Mouse (Mus musculus): Measurements from ENCODE around the gene Smoc2. TPM values are rescaled to one million over a fixed set of nuclear protein-coding genes. Genes with fewer than 3 reads are reported as not detected.

The Smoc2 gene
- polyA plus RNA-seq, 1 experiment from 2014 or later: 3.0 TPM

DNA sequence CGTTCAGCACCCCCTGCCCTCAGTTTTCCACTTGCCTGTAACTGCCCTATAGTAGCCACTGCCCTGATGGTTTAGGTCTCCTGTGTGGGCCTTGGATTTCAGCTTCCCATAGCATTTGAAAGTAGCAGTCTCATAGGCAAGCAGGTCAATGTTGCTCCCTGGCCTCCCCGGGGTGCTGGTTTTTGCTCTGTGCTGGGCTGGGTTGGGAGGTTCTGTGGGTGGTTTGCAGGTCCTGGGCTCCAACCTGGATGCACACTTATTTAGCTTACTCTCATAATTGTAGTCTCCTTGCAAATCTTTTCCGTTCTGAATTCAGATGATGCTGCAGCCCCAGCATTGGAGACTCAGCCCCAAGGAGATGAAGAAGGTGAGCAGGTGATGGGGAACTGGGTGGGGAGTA lies 67.6 kb downstream of the Smoc2 start:
- H3K27me3 ChIP-seq (ENCODE audit: control insufficient read depth, insufficient read depth, low read depth, low read length): no peaks in the 10 kb centered on the region
- ATAC-seq: no peak
- H3K4me3 ChIP-seq (ENCODE audit: low read depth, low read length): no peak overlapping the region
- no peak overlapping the region for H3K27ac ChIP-seq (ENCODE audit: low read length)
- no peak overlapping the region for H3K4me2 ChIP-seq (ENCODE audit: low read length)
- no peak overlapping the region for H3K9ac ChIP-seq (ENCODE audit: low read depth, low read length)
- no peaks in the 10 kb centered on the region for H3K4me1 ChIP-seq (ENCODE audit: control insufficient read depth, insufficient read depth, low read length)
- WGBS: 81% methylated on average over 3 of the region's 3 CpGs
- H3K36me3 ChIP-seq (ENCODE audit: control insufficient read depth, insufficient read depth, low read length): no peaks in the 10 kb centered on the region
- no peaks in the 10 kb centered on the region for H3K9me3 ChIP-seq (replicated peaks; ENCODE audit: control insufficient read depth, low read length, poor library complexity, severe bottlenecking)

DNA sequence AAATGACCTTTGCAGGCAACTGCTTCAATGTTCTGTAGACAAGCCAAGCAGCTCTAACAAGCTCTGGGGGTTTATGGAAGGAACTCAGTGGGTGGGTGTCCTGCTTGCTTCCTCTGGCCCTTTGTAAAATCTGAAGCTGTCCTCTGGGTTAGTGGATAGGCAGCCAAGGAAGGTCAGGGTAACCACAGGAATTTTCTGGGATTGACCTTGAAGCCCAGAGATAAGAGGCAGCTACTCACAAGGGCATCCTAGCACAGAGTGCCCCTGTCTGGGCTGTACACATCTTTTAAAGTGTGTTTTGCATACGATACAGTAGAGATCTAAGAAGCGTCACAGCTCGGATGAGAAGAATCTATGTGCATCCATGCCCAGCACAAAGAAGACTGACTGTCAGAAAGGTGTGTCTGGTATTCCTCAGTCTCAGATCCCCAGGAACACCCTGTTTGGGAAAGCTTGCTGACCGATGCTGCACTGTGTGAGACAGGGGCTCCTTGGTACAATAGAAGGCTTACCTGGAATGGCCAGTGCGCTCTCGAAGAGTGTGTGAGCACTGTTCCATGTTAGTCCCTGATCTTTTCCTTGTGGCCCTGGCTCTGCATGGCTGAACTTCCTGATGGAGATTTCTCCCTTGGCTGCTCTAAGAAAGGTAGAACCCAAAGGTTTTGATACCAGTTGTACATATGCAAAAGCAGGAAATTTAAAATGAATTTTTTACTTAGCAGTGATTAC lies 69.9 kb downstream of the Smoc2 start:
- no peak for ATAC-seq
- Histone ChIP-seq H3K4me1 (ENCODE audit: control insufficient read depth, insufficient read depth, low read length) (no peaks in the 10 kb centered on the region), H3K4me3 (ENCODE audit: low read depth, low read length) (no peak overlapping the region), H3K27me3 (ENCODE audit: control insufficient read depth, insufficient read depth, low read depth, low read length) (no peaks in the 10 kb centered on the region), H3K9ac (ENCODE audit: low read depth, low read length) (no peak overlapping the region), H3K9me3 (replicated peaks; ENCODE audit: control insufficient read depth, low read length, poor library complexity, severe bottlenecking) (no peaks in the 10 kb centered on the region), H3K27ac (ENCODE audit: low read length) (no peak overlapping the region), H3K4me2 (ENCODE audit: low read length) (no peak overlapping the region), H3K36me3 (ENCODE audit: control insufficient read depth, insufficient read depth, low read length) (no peaks in the 10 kb centered on the region)
- 81% methylated on average over 6 of the region's 6 CpGs for WGBS

DNA sequence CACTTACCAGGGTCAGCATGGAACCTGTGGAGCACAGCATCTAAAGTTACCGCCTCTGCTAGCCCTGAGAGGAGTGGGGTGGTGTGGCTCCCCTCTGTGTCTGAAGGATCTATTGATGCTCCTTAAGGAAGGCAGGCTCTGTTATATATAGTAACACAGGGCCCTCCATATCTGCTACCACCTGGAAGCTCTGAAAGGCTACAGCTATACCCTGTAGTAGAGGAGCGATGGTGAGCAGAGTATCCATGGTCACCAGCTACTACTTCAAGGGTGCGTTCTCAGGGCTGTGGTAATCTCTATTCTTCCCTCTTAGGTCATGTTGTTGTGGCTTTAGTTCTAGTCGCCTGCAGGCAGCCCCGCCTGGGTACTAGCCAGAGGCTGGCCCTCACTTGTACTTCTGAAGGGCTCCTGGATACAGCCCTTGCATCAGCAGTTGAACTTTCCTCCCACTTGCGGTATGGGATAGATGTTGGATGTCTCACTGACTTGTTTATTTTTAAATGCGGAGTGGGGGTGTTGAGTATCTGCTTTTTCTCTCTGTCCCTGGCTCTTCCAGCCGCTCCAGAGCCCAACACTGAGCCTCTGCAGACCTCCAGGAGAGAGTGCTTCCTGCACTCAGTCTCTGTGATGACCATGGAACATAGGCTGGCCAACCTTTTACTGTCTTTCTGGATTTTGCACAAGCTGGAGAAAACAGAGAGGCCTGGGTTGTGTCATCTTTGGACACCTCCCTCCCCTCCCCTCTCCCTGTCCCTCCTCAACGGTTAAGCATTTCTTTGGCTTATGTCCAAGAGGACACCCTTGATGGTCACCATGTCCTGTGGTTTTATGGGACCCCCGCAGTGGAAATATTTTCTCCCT lies 74.1 kb downstream of the Smoc2 start:
- no peak for ATAC-seq
- Histone ChIP-seq H3K4me1 (ENCODE audit: control insufficient read depth, insufficient read depth, low read length) (no peaks in the 10 kb centered on the region), H3K27me3 (ENCODE audit: control insufficient read depth, insufficient read depth, low read depth, low read length) (no peaks in the 10 kb centered on the region), H3K27ac (ENCODE audit: low read length) (no peak overlapping the region), H3K4me3 (ENCODE audit: low read depth, low read length) (no peak overlapping the region), H3K36me3 (ENCODE audit: control insufficient read depth, insufficient read depth, low read length) (no peaks in the 10 kb centered on the region), H3K9ac (ENCODE audit: low read depth, low read length) (no peak overlapping the region), H3K9me3 (replicated peaks; ENCODE audit: control insufficient read depth, low read length, poor library complexity, severe bottlenecking) (no peaks in the 10 kb centered on the region), H3K4me2 (ENCODE audit: low read length) (no peak overlapping the region)
- 87% methylated on average over 10 of the region's 10 CpGs for WGBS

DNA sequence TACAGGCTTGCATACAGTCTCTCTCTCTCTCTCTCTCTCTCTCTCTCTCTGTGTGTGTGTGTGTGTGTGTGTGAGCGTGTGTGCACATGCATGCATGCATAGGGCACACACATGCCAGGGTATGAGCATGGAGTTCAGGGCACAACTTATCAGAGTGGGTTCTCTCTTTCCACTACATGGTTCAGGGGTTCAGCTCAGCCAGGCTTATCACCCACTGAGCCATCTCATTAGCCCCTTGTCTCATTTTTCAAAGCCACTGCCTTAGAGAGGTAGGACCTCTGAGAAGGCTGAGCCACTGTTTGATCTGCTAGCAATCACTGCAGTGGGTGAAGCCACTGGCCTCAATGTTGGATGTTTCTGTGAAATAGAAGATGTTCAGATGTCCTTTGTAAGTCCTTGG lies 82.2 kb downstream of the Smoc2 start:
- WGBS: 100% methylated on average over 1 of the region's 1 CpGs
- no peaks in the 10 kb centered on the region for H3K27me3 ChIP-seq (ENCODE audit: control insufficient read depth, insufficient read depth, low read depth, low read length)

DNA sequence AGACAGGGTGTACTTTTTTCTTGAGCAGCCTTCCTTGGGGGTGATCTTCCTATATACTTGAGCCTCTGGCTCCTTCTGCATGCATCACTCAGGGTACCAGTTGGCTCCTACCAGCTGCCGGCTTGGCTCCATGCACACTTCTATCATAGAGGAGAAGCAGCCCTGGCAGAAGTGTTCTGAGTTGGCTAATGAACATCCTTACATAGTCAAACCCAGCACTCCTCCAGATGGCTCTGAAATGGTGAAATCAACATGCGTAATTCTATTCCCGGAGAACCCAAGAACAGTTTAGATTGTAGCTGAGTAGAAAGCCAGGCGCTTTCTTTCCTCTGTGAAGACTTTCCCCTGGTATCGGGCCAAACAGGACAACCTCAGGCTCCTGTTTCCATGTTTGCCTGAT lies 91.2 kb downstream of the Smoc2 start:
- H3K4me3 ChIP-seq (ENCODE audit: low read depth, low read length): no peak overlapping the region
- WGBS: 94% methylated on average over 5 of the region's 5 CpGs

More for the DNA sequence above, 82.2 kb downstream of the Smoc2 start:
- no peak overlapping the region for H3K27ac ChIP-seq (ENCODE audit: low read length)
- no peak overlapping the region for H3K4me2 ChIP-seq (ENCODE audit: low read length)
- no peak for ATAC-seq
- no peak overlapping the region for H3K4me3 ChIP-seq (ENCODE audit: low read depth, low read length)
- no peaks in the 10 kb centered on the region for H3K36me3 ChIP-seq (ENCODE audit: control insufficient read depth, insufficient read depth, low read length)
- H3K4me1 ChIP-seq (ENCODE audit: control insufficient read depth, insufficient read depth, low read length): no peaks in the 10 kb centered on the region
- no peak overlapping the region for H3K9ac ChIP-seq (ENCODE audit: low read depth, low read length)
- H3K9me3 ChIP-seq (replicated peaks; ENCODE audit: control insufficient read depth, low read length, poor library complexity, severe bottlenecking): no peaks in the 10 kb centered on the region

DNA sequence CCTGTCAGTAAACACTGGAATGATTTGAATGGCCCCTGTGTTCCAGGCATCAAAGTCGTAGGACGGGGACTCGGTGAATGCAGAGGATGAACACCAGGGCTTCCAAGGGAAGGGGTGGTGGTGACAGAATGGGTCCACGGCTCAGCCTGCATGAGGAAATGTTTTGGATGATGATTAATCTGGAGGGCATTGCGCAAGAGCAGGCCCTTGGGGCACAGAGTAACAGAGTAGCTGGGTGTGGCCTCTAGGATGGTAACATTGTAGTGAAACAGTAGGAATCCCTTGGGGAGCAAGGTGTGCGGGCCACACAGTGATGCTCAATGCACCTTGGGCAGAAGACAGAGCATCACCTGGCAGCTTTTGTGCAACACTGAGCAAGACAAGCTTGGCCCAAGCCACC lies 92.3 kb downstream of the Smoc2 start:
- 0 out of 2 replicates have a peak, but pooled peaks have one; percentile 11 for ATAC-seq
- WGBS: 90% methylated on average over 6 of the region's 6 CpGs
- H3K9ac ChIP-seq (ENCODE audit: low read depth, low read length): no peak overlapping the region

More for the DNA sequence above, 91.2 kb downstream of the Smoc2 start:
- no peak overlapping the region for H3K27ac ChIP-seq (ENCODE audit: low read length)
- H3K36me3 ChIP-seq (ENCODE audit: control insufficient read depth, insufficient read depth, low read length): no peaks in the 10 kb centered on the region
- H3K4me1 ChIP-seq (ENCODE audit: control insufficient read depth, insufficient read depth, low read length): peaks cover 8% of the 10 kb centered on the region
- no peaks in the 10 kb centered on the region for H3K27me3 ChIP-seq (ENCODE audit: control insufficient read depth, insufficient read depth, low read depth, low read length)
- no peak overlapping the region for H3K9ac ChIP-seq (ENCODE audit: low read depth, low read length)
- no peak for ATAC-seq
- H3K9me3 ChIP-seq (replicated peaks; ENCODE audit: control insufficient read depth, low read length, poor library complexity, severe bottlenecking): no peaks in the 10 kb centered on the region
- H3K4me2 ChIP-seq (ENCODE audit: low read length): no peak overlapping the region

DNA sequence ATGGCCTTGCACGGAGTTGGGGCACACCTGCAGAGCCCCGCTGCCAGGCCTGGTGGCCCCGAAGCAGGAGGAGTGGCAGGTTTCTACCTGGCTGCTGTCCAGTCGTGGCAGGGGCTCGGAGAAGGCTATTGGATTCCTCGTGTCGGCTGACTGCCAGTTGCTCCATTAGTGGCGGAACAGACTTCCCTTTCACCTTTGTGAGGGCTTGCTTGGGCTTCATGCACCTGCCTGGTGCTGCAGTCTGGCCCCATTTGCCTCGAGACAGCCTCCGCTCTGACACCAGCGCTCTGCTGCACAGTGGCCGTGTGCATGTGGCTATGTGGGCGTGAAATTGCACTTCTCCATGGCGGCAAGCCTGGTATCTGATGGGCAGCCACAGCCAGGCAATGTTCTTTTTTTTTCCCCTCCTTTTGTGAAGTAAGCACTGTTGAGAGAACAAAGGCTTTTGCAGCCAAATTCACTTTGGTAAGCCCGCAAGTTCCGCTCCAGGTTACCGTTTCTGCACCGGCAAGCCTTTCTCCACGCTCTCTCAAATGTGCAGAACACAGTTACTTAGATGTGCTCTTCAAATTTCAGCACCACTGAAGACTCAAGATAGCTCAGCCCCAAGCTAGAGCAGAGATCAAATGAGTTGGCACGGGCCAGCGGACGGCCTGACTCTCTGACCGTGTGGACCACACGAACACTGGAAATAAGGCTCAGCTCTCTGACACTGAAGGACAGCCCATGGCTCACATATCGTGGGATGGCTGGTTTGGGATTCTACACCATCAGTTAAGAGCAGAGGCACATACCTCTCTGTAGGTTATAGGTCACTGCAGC lies 93.2 kb downstream of the Smoc2 start:
- Histone ChIP-seq H3K27ac (ENCODE audit: low read length) (no peak overlapping the region), H3K9ac (ENCODE audit: low read depth, low read length) (no peak overlapping the region; the same call in 1 of the 2 replicates), H3K27me3 (ENCODE audit: control insufficient read depth, insufficient read depth, low read depth, low read length) (no peaks in the 10 kb centered on the region), H3K4me1 (ENCODE audit: control insufficient read depth, insufficient read depth, low read length) (peaks cover 8% of the 10 kb centered on the region), H3K4me2 (ENCODE audit: low read length) (peak overlapping the region; percentile 42), H3K4me3 (ENCODE audit: low read depth, low read length) (no peak overlapping the region), H3K9me3 (replicated peaks; ENCODE audit: control insufficient read depth, low read length, poor library complexity, severe bottlenecking) (no peaks in the 10 kb centered on the region), H3K36me3 (ENCODE audit: control insufficient read depth, insufficient read depth, low read length) (no peaks in the 10 kb centered on the region)
- peak; percentile 77 for ATAC-seq
- 51% methylated on average over 25 of the region's 25 CpGs for WGBS

More for the DNA sequence above, 92.3 kb downstream of the Smoc2 start:
- no peak overlapping the region for H3K4me2 ChIP-seq (ENCODE audit: low read length)
- no peaks in the 10 kb centered on the region for H3K9me3 ChIP-seq (replicated peaks; ENCODE audit: control insufficient read depth, low read length, poor library complexity, severe bottlenecking)
- H3K27ac ChIP-seq (ENCODE audit: low read length): no peak overlapping the region
- no peak overlapping the region for H3K4me3 ChIP-seq (ENCODE audit: low read depth, low read length)
- peaks cover 8% of the 10 kb centered on the region for H3K4me1 ChIP-seq (ENCODE audit: control insufficient read depth, insufficient read depth, low read length)
- H3K36me3 ChIP-seq (ENCODE audit: control insufficient read depth, insufficient read depth, low read length): no peaks in the 10 kb centered on the region
- H3K27me3 ChIP-seq (ENCODE audit: control insufficient read depth, insufficient read depth, low read depth, low read length): no peaks in the 10 kb centered on the region

DNA sequence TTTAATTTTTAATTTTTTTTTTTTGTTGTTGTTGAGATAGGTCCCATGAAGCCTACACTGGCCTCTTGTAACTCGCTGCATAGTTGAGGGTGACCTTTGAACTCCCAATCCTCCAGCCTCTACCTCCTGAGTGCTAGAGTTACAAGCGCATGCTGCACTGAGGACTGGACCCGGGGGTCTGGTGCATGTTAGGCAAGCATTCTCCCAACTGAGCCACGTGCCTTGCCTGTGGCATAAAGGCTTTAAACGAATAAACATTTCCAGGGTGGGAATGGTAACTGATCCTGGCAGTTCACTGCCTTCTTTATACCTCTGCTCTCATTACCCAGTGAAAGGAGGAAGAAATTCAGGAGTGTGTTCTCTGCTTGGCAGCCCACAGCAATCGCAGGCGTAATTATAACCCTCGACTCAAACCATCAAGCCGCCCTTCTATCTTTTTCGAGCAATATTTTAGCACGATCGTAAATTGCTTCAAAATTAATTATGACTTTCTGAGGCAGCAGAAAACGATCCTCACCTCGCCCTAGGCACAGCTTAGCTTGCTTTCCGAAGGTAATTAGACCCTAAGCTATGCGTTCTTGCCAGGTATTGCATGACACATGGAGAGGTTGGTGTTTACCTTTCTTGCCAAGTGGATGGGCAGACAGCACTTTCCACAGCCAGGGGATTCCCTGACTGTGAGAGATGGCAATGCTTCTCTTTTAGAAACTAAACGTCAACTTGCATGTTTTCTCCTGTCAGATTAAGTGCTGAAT lies 99.6 kb downstream of the Smoc2 start:
- no peaks in the 10 kb centered on the region for H3K27me3 ChIP-seq (ENCODE audit: control insufficient read depth, insufficient read depth, low read depth, low read length)
- H3K4me1 ChIP-seq (ENCODE audit: control insufficient read depth, insufficient read depth, low read length): no peaks in the 10 kb centered on the region
- peak; percentile 29; the same call in 1 of the 2 replicates for ATAC-seq
- WGBS: 73% methylated on average over 17 of the region's 17 CpGs
- no peak overlapping the region for H3K4me2 ChIP-seq (ENCODE audit: low read length)
- no peak overlapping the region for H3K9ac ChIP-seq (ENCODE audit: low read depth, low read length)
- H3K27ac ChIP-seq (ENCODE audit: low read length): no peak overlapping the region
- no peaks in the 10 kb centered on the region for H3K36me3 ChIP-seq (ENCODE audit: control insufficient read depth, insufficient read depth, low read length)
- no peak overlapping the region for H3K4me3 ChIP-seq (ENCODE audit: low read depth, low read length)
- H3K9me3 ChIP-seq (replicated peaks; ENCODE audit: control insufficient read depth, low read length, poor library complexity, severe bottlenecking): no peaks in the 10 kb centered on the region
